Mouse (Mus musculus): Measurements from ENCODE around the gene 4930595D18Rik.

DNA sequence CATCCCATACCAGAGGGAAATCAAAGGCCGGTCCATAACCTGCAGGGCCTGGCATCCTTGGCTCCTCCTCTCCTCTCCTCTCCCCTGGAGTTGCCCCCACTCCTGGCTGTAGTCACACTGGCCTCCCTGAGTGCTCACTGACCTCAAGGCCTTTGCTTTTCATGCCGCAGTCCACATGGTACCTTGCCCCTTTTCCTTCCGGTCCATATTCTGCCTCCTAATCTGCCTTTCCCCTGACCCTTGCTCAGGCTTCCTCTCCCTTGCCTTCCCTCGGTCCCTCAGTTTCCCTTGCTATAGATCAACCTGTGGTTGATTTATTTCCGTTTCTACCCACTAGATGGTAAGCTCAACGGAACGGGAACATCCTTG is 22.4 kb downstream of the 4930595D18Rik start:
- no peak for TF ChIP-seq TAL1 (IDR thresholded peaks at IDR 0.05; ENCODE audit: low read length)
- TF ChIP-seq GATA1 (IDR thresholded peaks at IDR 0.05; ENCODE audit: low read length) = no peak

Data from erythroblast, embryonic 14.5 days (primary cell).